Mouse (Mus musculus) cerebellum, postnatal 14 days (tissue): ENCODE measurements around the gene Tmem26.
"Not testable (repeated sequence)": the region's sequence is repeated elsewhere in the genome, so short reads cannot be mapped to it uniquely, and the experiment has no call there.

Source experiments
- DNase-seq, 2 experiments: peaks; one replicate each; pipeline ENCODE4 v3.0.0; 2021; ENCODE audit warnings: mixed read lengths in 2 of 2

The Tmem26 gene

GRCm38 (mm10) chr10:68723568-68724360 is at the start of gene Tmem26:
TSS of gene Tmem26 (plus strand) at chr10:68723646.
- DNase-seq: peak; percentile 2

- DNase-seq: no peak
Observed at GRCm38 (mm10) chr10:68678678-68679077, 44.8 kb upstream of the Tmem26 start.

GRCm38 (mm10) chr10:68681233-68681632 is 42.2 kb upstream of the Tmem26 start:
- DNase-seq: no peak

- peak in 1 of 2 experiments; percentile 9 for DNase-seq
Observed at GRCm38 (mm10) chr10:68685510-68685909, 37.9 kb upstream of the Tmem26 start.

GRCm38 (mm10) chr10:68691116-68691515 is 32.3 kb upstream of the Tmem26 start:
- peak; percentile 4 to 37 for DNase-seq

- DNase-seq: no peak
Observed at GRCm38 (mm10) chr10:68692401-68692800, 31.0 kb upstream of the Tmem26 start.

GRCm38 (mm10) chr10:68695760-68696336 is 27.6 kb upstream of the Tmem26 start:
- no peak for DNase-seq

- DNase-seq: no peak
Observed at GRCm38 (mm10) chr10:68704268-68704667, 19.2 kb upstream of the Tmem26 start.

- no peak for DNase-seq
Observed at GRCm38 (mm10) chr10:68705471-68706036, 17.9 kb upstream of the Tmem26 start.

GRCm38 (mm10) chr10:68707014-68707852 is 16.2 kb upstream of the Tmem26 start:
- DNase-seq: no peak

- DNase-seq: no peak
Observed at GRCm38 (mm10) chr10:68712926-68713325, 10.5 kb upstream of the Tmem26 start.

- no peak for DNase-seq
Observed at GRCm38 (mm10) chr10:68714302-68714701, 9.1 kb upstream of the Tmem26 start.

GRCm38 (mm10) chr10:68715396-68715795 is 8.1 kb upstream of the Tmem26 start:
- no peak for DNase-seq

GRCm38 (mm10) chr10:68718375-68718774 is 5.1 kb upstream of the Tmem26 start:
- no peak for DNase-seq

GRCm38 (mm10) chr10:68720887-68721400 is 2.5 kb upstream of the Tmem26 start:
- peak in 1 of 2 experiments; percentile 5 for DNase-seq

- no peak for DNase-seq
Observed at GRCm38 (mm10) chr10:68723015-68723414, 431 bp upstream of the Tmem26 start.

GRCm38 (mm10) chr10:68724361-68724720 is 895 bp downstream of the Tmem26 start:
- DNase-seq: peak; percentile 35 to 50

GRCm38 (mm10) chr10:68727464-68727863 is 4.0 kb downstream of the Tmem26 start:
- no peak for DNase-seq

GRCm38 (mm10) chr10:68735621-68736020 is 12.2 kb downstream of the Tmem26 start:
- DNase-seq: no peak

GRCm38 (mm10) chr10:68737391-68737790 is 13.9 kb downstream of the Tmem26 start:
- DNase-seq: no peak

GRCm38 (mm10) chr10:68738981-68739380 is 15.5 kb downstream of the Tmem26 start:
- not testable (repeated sequence) for DNase-seq

GRCm38 (mm10) chr10:68740251-68740650 is 16.8 kb downstream of the Tmem26 start:
- no peak for DNase-seq

GRCm38 (mm10) chr10:68750921-68751320 is 27.5 kb downstream of the Tmem26 start:
- no peak for DNase-seq
